Mouse (Mus musculus): ENCODE measurements at regions not wholly inside any gene's neighbourhood (a gene's known extent, or its start where the extent isn't known, plus 50 kb on each side); places are given as distances from the start of the nearest gene placed in this dataset.

GRCm38 (mm10) chr5:49783728-49784127 is 259.0 kb upstream of the Kcnip4 start:
- ATAC-seq (ENCODE audit: low FRiP score, low TSS enrichment) (no peak), DNase-seq (ENCODE audit: low spot score) (no peak)
- H3K9me3 ChIP-seq (ENCODE audit: control insufficient read depth, low read length) = no peaks in the 10 kb centered on the region
- H3K27ac ChIP-seq (replicated peaks) = no peak overlapping the region
- H3K36me3 ChIP-seq (ENCODE audit: control insufficient read depth, insufficient read depth, low read length) = no peaks in the 10 kb centered on the region
- 74% methylated on average over 3 of the region's 3 CpGs for WGBS
- no peaks in the 10 kb centered on the region for H3K4me1 ChIP-seq (replicated peaks; ENCODE audit: control insufficient read depth, insufficient read depth)
- no peak overlapping the region for H3K4me2 ChIP-seq (replicated peaks; ENCODE audit: low read depth)
- no peaks in the 10 kb centered on the region for H3K27me3 ChIP-seq (ENCODE audit: control insufficient read depth, insufficient read depth, low read length)
- TF ChIP-seq EP300 (optimal IDR thresholded peaks at IDR 0.05) (no peak), CTCF (IDR thresholded peaks at IDR 0.05; ENCODE audit: low read depth) (no peak)
- H3K4me3 ChIP-seq (ENCODE audit: low read depth, low read length) = no peak overlapping the region
- H3K9ac ChIP-seq (ENCODE audit: low read length) = no peak overlapping the region

DNA sequence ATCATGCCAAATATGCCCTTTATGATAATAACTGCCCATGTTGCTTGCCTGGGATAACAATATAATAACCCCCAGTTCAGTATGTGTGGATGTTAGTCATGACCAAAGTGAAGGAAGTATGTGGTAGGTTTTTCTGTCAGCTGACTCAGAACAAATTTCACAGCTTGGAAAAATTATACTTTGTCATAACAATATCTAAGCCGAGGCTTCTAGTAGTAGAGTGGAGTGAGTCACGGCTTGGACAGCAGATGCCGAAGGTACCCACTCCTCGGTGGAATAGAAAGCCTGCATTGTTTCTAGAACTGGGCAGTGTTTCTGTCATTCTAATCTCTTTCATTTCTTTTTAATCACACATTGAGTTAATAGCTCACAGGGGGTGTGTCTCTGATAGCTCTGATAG is 236.3 kb upstream of the Kcnip4 start:
- DNase-seq (ENCODE audit: low spot score) (no peak), ATAC-seq (ENCODE audit: low FRiP score, low TSS enrichment) (no peak)
- 29% methylated on average over 4 of the region's 4 CpGs for WGBS

GRCm38 (mm10) chr5:49755531-49755930 is 230.8 kb upstream of the Kcnip4 start:
- 79% methylated on average over 1 of the region's 1 CpGs for WGBS
- Histone ChIP-seq H3K4me2 (replicated peaks; ENCODE audit: low read depth) (no peak overlapping the region), H3K27ac (replicated peaks) (no peak overlapping the region), H3K36me3 (ENCODE audit: control insufficient read depth, insufficient read depth, low read length) (no peaks in the 10 kb centered on the region), H3K27me3 (ENCODE audit: control insufficient read depth, insufficient read depth, low read length) (no peaks in the 10 kb centered on the region), H3K9ac (ENCODE audit: low read length) (no peak overlapping the region), H3K4me3 (ENCODE audit: low read depth, low read length) (no peak overlapping the region), H3K9me3 (ENCODE audit: control insufficient read depth, low read length) (no peaks in the 10 kb centered on the region), H3K4me1 (replicated peaks; ENCODE audit: control insufficient read depth, insufficient read depth) (no peaks in the 10 kb centered on the region)
- DNase-seq (ENCODE audit: low spot score) (no peak), ATAC-seq (ENCODE audit: low FRiP score, low TSS enrichment) (no peak)
- no peak for TF ChIP-seq EP300 (optimal IDR thresholded peaks at IDR 0.05)
- no peak for TF ChIP-seq CTCF (IDR thresholded peaks at IDR 0.05; ENCODE audit: low read depth)

More for the DNA sequence above, 236.3 kb upstream of the Kcnip4 start:
- H3K9me3 ChIP-seq (ENCODE audit: control insufficient read depth, low read length) = no peaks in the 10 kb centered on the region
- H3K27ac ChIP-seq (replicated peaks) = no peak overlapping the region
- H3K9ac ChIP-seq (ENCODE audit: low read length) = no peak overlapping the region
- TF ChIP-seq CTCF (IDR thresholded peaks at IDR 0.05; ENCODE audit: low read depth) = no peak
- no peak for TF ChIP-seq EP300 (optimal IDR thresholded peaks at IDR 0.05)
- H3K4me3 ChIP-seq (ENCODE audit: low read depth, low read length) = no peak overlapping the region
- H3K36me3 ChIP-seq (ENCODE audit: control insufficient read depth, insufficient read depth, low read length) = no peaks in the 10 kb centered on the region
- H3K4me1 ChIP-seq (replicated peaks; ENCODE audit: control insufficient read depth, insufficient read depth) = no peaks in the 10 kb centered on the region
- H3K4me2 ChIP-seq (replicated peaks; ENCODE audit: low read depth) = no peak overlapping the region
- H3K27me3 ChIP-seq (ENCODE audit: control insufficient read depth, insufficient read depth, low read length) = no peaks in the 10 kb centered on the region

DNA sequence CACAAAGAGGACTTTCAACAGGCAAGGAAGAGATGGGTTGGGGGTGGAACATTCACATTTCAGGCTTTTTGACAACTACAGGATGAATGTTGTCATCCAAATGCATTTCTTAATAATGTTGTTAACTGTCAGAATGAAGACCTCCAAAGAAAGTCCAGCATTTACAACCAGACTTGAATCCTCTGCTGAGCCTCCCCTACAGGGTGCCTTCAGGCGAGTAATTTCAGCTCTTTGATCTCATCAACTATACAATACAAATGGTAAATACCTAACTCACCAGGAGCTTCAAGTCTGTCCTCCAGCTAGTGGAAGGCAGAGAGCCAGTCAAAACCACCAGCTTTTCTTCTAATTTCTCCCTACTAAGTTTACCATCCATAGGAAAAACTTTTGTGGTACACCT is 187.9 kb upstream of the Kcnip4 start:
- H3K4me1 ChIP-seq (replicated peaks; ENCODE audit: control insufficient read depth, insufficient read depth) = no peaks in the 10 kb centered on the region
- DNase-seq (ENCODE audit: low spot score) (no peak), ATAC-seq (ENCODE audit: low FRiP score, low TSS enrichment) (no peak)
- TF ChIP-seq CTCF (IDR thresholded peaks at IDR 0.05; ENCODE audit: low read depth) (no peak), EP300 (optimal IDR thresholded peaks at IDR 0.05) (no peak)
- H3K4me3 ChIP-seq (ENCODE audit: low read depth, low read length) = no peak overlapping the region
- H3K9me3 ChIP-seq (ENCODE audit: control insufficient read depth, low read length) = no peaks in the 10 kb centered on the region
- no peak overlapping the region for H3K27ac ChIP-seq (replicated peaks)
- H3K4me2 ChIP-seq (replicated peaks; ENCODE audit: low read depth) = no peak overlapping the region
- no peaks in the 10 kb centered on the region for H3K27me3 ChIP-seq (ENCODE audit: control insufficient read depth, insufficient read depth, low read length)
- 56% methylated on average over 1 of the region's 1 CpGs for WGBS
- H3K36me3 ChIP-seq (ENCODE audit: control insufficient read depth, insufficient read depth, low read length) = no peaks in the 10 kb centered on the region
- no peak overlapping the region for H3K9ac ChIP-seq (ENCODE audit: low read length)

- no peak for DNase-seq (ENCODE audit: low spot score)
- H3K4me2 ChIP-seq (replicated peaks; ENCODE audit: low read depth) = no peak overlapping the region
- H3K4me3 ChIP-seq (ENCODE audit: low read depth, low read length) = no peak overlapping the region
- H3K27ac ChIP-seq (replicated peaks) = no peak overlapping the region
- H3K27me3 ChIP-seq (ENCODE audit: control insufficient read depth, insufficient read depth, low read length) = no peaks in the 10 kb centered on the region
- ATAC-seq (ENCODE audit: low FRiP score, low TSS enrichment) = no peak
- no peaks in the 10 kb centered on the region for H3K36me3 ChIP-seq (ENCODE audit: control insufficient read depth, insufficient read depth, low read length)
- no peak overlapping the region for H3K9ac ChIP-seq (ENCODE audit: low read length)
- TF ChIP-seq EP300 (optimal IDR thresholded peaks at IDR 0.05) (no peak), CTCF (IDR thresholded peaks at IDR 0.05; ENCODE audit: low read depth) (no peak)
- H3K4me1 ChIP-seq (replicated peaks; ENCODE audit: control insufficient read depth, insufficient read depth) = no peaks in the 10 kb centered on the region
- no peaks in the 10 kb centered on the region for H3K9me3 ChIP-seq (ENCODE audit: control insufficient read depth, low read length)
- 82% methylated on average over 4 of the region's 4 CpGs for WGBS
Measured at GRCm38 (mm10) chr5:49682156-49682555, 157.4 kb upstream of the Kcnip4 start.

- Histone ChIP-seq H3K4me3 (ENCODE audit: low read depth, low read length) (no peak overlapping the region), H3K9ac (ENCODE audit: low read length) (no peak overlapping the region), H3K36me3 (ENCODE audit: control insufficient read depth, insufficient read depth, low read length) (no peaks in the 10 kb centered on the region), H3K27ac (replicated peaks) (no peak overlapping the region), H3K27me3 (ENCODE audit: control insufficient read depth, insufficient read depth, low read length) (no peaks in the 10 kb centered on the region), H3K9me3 (ENCODE audit: control insufficient read depth, low read length) (no peaks in the 10 kb centered on the region), H3K4me1 (replicated peaks; ENCODE audit: control insufficient read depth, insufficient read depth) (no peaks in the 10 kb centered on the region), H3K4me2 (replicated peaks; ENCODE audit: low read depth) (no peak overlapping the region)
- no peak for TF ChIP-seq EP300 (optimal IDR thresholded peaks at IDR 0.05)
- no peak for TF ChIP-seq CTCF (IDR thresholded peaks at IDR 0.05; ENCODE audit: low read depth)
- no peak for ATAC-seq (ENCODE audit: low FRiP score, low TSS enrichment)
- 64% methylated on average over 2 of the region's 2 CpGs for WGBS
- no peak for DNase-seq (ENCODE audit: low spot score)
Measured at GRCm38 (mm10) chr5:49681514-49681913, 156.8 kb upstream of the Kcnip4 start.
